Mouse (Mus musculus) ES-E14 (cell line): Measurements from ENCODE around the gene Zfp248.
A peak's percentile ranks its signal among the peaks of the same experiment; 100 is the strongest.

Source experiments
- CHD2 ChIP-seq: IDR thresholded peaks from 2 replicates; pipeline ENCODE4 v1.6.1; 2014; ENCODE audit warnings: mild to moderate bottlenecking, low read depth, low read length, inconsistent platforms
- HCFC1 ChIP-seq: IDR thresholded peaks from 2 replicates; pipeline ENCODE4 v1.6.1; 2012; ENCODE audit warnings: low read length, inconsistent platforms, borderline replicate concordance; ENCODE audit not compliant: insufficient read depth
- MAFK ChIP-seq: IDR thresholded peaks from 2 replicates; pipeline ENCODE4 v1.6.1; 2014; ENCODE audit warnings: mild to moderate bottlenecking, low read depth, low read length, inconsistent platforms; ENCODE audit not compliant: insufficient read depth
- ZC3H11A ChIP-seq: IDR thresholded peaks from 2 replicates; pipeline ENCODE4 v1.6.1; 2012; ENCODE audit warnings: low read depth, mild to moderate bottlenecking, inconsistent platforms, low read length, borderline replicate concordance
- ZNF384 ChIP-seq: IDR thresholded peaks from 2 replicates; pipeline ENCODE4 v1.6.1; 2012; ENCODE audit warnings: low read depth, low read length, inconsistent platforms

- no peak for TF ChIP-seq ZNF384
- no peak for TF ChIP-seq CHD2
- peak; percentile 93 for TF ChIP-seq ZC3H11A
- TF ChIP-seq MAFK = no peak
- TF ChIP-seq HCFC1 = no peak
These were observed 75.7 kb downstream of the Zfp248 start for GRCm38 (mm10) chr6:118379451-118380167.
